Mouse (Mus musculus) embryonic facial prominence, embryonic 10.5 days (tissue): Measurements from ENCODE around the gene Fam234b. TPM values are rescaled to one million over a fixed set of nuclear protein-coding genes. Genes with fewer than 3 reads are reported as not detected.

ENCODE experiments used
- DNase-seq: peaks from one replicate; pipeline ENCODE4 v3.0.0-alpha.2; 2017; ENCODE audit warnings: low spot score
- H3K27ac ChIP-seq: fragments of 300-500 bp; sonication (generic); replicated peaks from 2 replicates; pipeline ENCODE4 v1.5.1; 2016; ENCODE audit warnings: mild to moderate bottlenecking
- H3K27me3 ChIP-seq: fragments of 300-500 bp; sonication (generic); replicated peaks from 2 replicates; pipeline ENCODE4 v1.6.1; 2016; ENCODE audit warnings: low read depth, mild to moderate bottlenecking; ENCODE audit not compliant: poor library complexity, severe bottlenecking
- H3K36me3 ChIP-seq: fragments of 300-500 bp; sonication (generic); replicated peaks from 2 replicates; pipeline ENCODE4 v1.6.1; 2016; ENCODE audit warnings: mild to moderate bottlenecking, moderate library complexity
- H3K4me1 ChIP-seq: fragments of 300-500 bp; sonication (generic); 2 replicates; pipeline ENCODE4 v1.6.1; 2016
- H3K4me3 ChIP-seq: fragments of 300-500 bp; sonication (generic); 2 replicates; pipeline ENCODE4 v1.5.1; 2016; ENCODE audit warnings: mild to moderate bottlenecking, moderate library complexity
- H3K9me3 ChIP-seq: fragments of 300-500 bp; sonication (generic); 2 replicates; pipeline ENCODE4 v1.6.1; 2016; ENCODE audit warnings: mild to moderate bottlenecking
- WGBS: fragments of 180-500 bp; shearing (Covaris S2); methylation state at CpG from one replicate; pipeline ENCODE4 v1.1.7; 2016; 5-methylcytosine and 5-hydroxymethylcytosine counted together
- polyA plus RNA-seq: library from polyadenylated mRNA; unstranded; fragments of >200 nt; fragmentation: Nextera tagmentation; extraction: Ambion mirVana; gene quantifications from 2 replicates; pipeline ENCODE4 v1.2.1, GENCODE M21; 2016

The Fam234b gene
- polyA plus RNA-seq, 1 experiment from 2014 or later = 18.4 TPM

GRCm38 (mm10) chr6:135261124-135261523 lies 63.3 kb downstream of the Fam234b start:
- Histone ChIP-seq H3K36me3 (no peaks in the 10 kb centered on the region), H3K4me3 (no peak overlapping the region), H3K9me3 (peaks cover 5% of the 10 kb centered on the region; the same call in 1 of the 2 replicates), H3K27me3 (no peaks in the 10 kb centered on the region), H3K4me1 (no peaks in the 10 kb centered on the region), H3K27ac (no peak overlapping the region)
- WGBS = 92% methylated on average over 9 of the region's 9 CpGs
- DNase-seq = no peak

GRCm38 (mm10) chr6:135262565-135262964 lies 64.8 kb downstream of the Fam234b start:
- Histone ChIP-seq H3K4me1 (no peaks in the 10 kb centered on the region), H3K4me3 (no peak overlapping the region), H3K27me3 (no peaks in the 10 kb centered on the region), H3K27ac (no peak overlapping the region), H3K36me3 (no peaks in the 10 kb centered on the region), H3K9me3 (peaks cover 5% of the 10 kb centered on the region; the same call in 1 of the 2 replicates)
- 73% methylated on average over 2 of the region's 2 CpGs for WGBS
- DNase-seq = no peak

- no peaks in the 10 kb centered on the region for H3K27me3 ChIP-seq
- no peak overlapping the region for H3K27ac ChIP-seq
- H3K4me1 ChIP-seq = peaks cover 8% of the 10 kb centered on the region; the same call in 1 of the 2 replicates
- no peak overlapping the region for H3K4me3 ChIP-seq
- WGBS = 94% methylated on average over 6 of the region's 6 CpGs
- no peak for DNase-seq
- peaks cover 5% of the 10 kb centered on the region; the same call in 1 of the 2 replicates for H3K9me3 ChIP-seq
- no peaks in the 10 kb centered on the region for H3K36me3 ChIP-seq
Measured at GRCm38 (mm10) chr6:135264136-135264535, 66.4 kb downstream of the Fam234b start.

- no peaks in the 10 kb centered on the region for H3K36me3 ChIP-seq
- H3K4me1 ChIP-seq = peaks cover 20% of the 10 kb centered on the region
- no peak overlapping the region for H3K27ac ChIP-seq
- H3K27me3 ChIP-seq = no peaks in the 10 kb centered on the region
- WGBS = 94% methylated on average over 1 of the region's 1 CpGs
- no peak overlapping the region for H3K4me3 ChIP-seq
- peaks cover 5% of the 10 kb centered on the region; the same call in 1 of the 2 replicates for H3K9me3 ChIP-seq
- DNase-seq = no peak
Measured at GRCm38 (mm10) chr6:135266056-135266455, 68.3 kb downstream of the Fam234b start.

GRCm38 (mm10) chr6:135267221-135267620 lies 69.4 kb downstream of the Fam234b start:
- DNase-seq = no peak
- Histone ChIP-seq H3K27ac (no peak overlapping the region), H3K9me3 (peaks cover 5% of the 10 kb centered on the region; the same call in 1 of the 2 replicates), H3K27me3 (no peaks in the 10 kb centered on the region), H3K4me3 (no peak overlapping the region), H3K36me3 (no peaks in the 10 kb centered on the region), H3K4me1 (peaks cover 30% of the 10 kb centered on the region)
- WGBS = 80% methylated on average over 3 of the region's 3 CpGs

- H3K27me3 ChIP-seq = no peaks in the 10 kb centered on the region
- H3K9me3 ChIP-seq = peaks cover 5% of the 10 kb centered on the region; the same call in 1 of the 2 replicates
- DNase-seq = no peak
- H3K4me3 ChIP-seq = no peak overlapping the region
- no peak overlapping the region for H3K27ac ChIP-seq
- peaks cover 30% of the 10 kb centered on the region for H3K4me1 ChIP-seq
- no peaks in the 10 kb centered on the region for H3K36me3 ChIP-seq
Measured at GRCm38 (mm10) chr6:135268392-135268791, 70.6 kb downstream of the Fam234b start.

GRCm38 (mm10) chr6:135269626-135270025 lies 71.8 kb downstream of the Fam234b start:
- no peak for DNase-seq
- Histone ChIP-seq H3K9me3 (no peaks in the 10 kb centered on the region), H3K4me1 (peaks cover 30% of the 10 kb centered on the region), H3K36me3 (no peaks in the 10 kb centered on the region), H3K27ac (no peak overlapping the region), H3K4me3 (no peak overlapping the region), H3K27me3 (no peaks in the 10 kb centered on the region)
- 39% methylated on average over 6 of the region's 6 CpGs for WGBS

- Histone ChIP-seq H3K4me1 (peaks cover 37% of the 10 kb centered on the region), H3K27ac (no peak overlapping the region), H3K27me3 (no peaks in the 10 kb centered on the region), H3K9me3 (no peaks in the 10 kb centered on the region), H3K4me3 (no peak overlapping the region), H3K36me3 (no peaks in the 10 kb centered on the region)
- no peak for DNase-seq
- WGBS = 80% methylated on average over 2 of the region's 2 CpGs
Measured at GRCm38 (mm10) chr6:135271761-135272160, 74.0 kb downstream of the Fam234b start.

GRCm38 (mm10) chr6:135273066-135273465 lies 75.3 kb downstream of the Fam234b start:
- 90% methylated on average over 6 of the region's 6 CpGs for WGBS
- H3K36me3 ChIP-seq = no peaks in the 10 kb centered on the region

GRCm38 (mm10) chr6:135275231-135275630 lies 77.5 kb downstream of the Fam234b start:
- DNase-seq = no peak
- H3K27me3 ChIP-seq = no peaks in the 10 kb centered on the region
- H3K27ac ChIP-seq = no peak overlapping the region
- H3K4me3 ChIP-seq = no peak overlapping the region
- WGBS = 75% methylated on average over 4 of the region's 4 CpGs
- H3K9me3 ChIP-seq = no peaks in the 10 kb centered on the region
- peaks cover 24% of the 10 kb centered on the region for H3K4me1 ChIP-seq
- no peaks in the 10 kb centered on the region for H3K36me3 ChIP-seq

More at GRCm38 (mm10) chr6:135273066-135273465, 75.3 kb downstream of the Fam234b start:
- Histone ChIP-seq H3K4me1 (peaks cover 37% of the 10 kb centered on the region), H3K9me3 (no peaks in the 10 kb centered on the region), H3K4me3 (no peak overlapping the region), H3K27me3 (no peaks in the 10 kb centered on the region), H3K27ac (no peak overlapping the region)
- no peak for DNase-seq

- no peaks in the 10 kb centered on the region for H3K9me3 ChIP-seq
- WGBS = 76% methylated on average over 6 of the region's 6 CpGs
- DNase-seq = no peak
- no peaks in the 10 kb centered on the region for H3K27me3 ChIP-seq
- no peak overlapping the region for H3K27ac ChIP-seq
- peaks cover 13% of the 10 kb centered on the region; the same call in 1 of the 2 replicates for H3K4me1 ChIP-seq
- no peaks in the 10 kb centered on the region for H3K36me3 ChIP-seq
- H3K4me3 ChIP-seq = no peak overlapping the region
Measured at GRCm38 (mm10) chr6:135276474-135277295, 78.9 kb downstream of the Fam234b start.

- WGBS = 87% methylated on average over 6 of the region's 6 CpGs
- H3K9me3 ChIP-seq = no peaks in the 10 kb centered on the region
- no peaks in the 10 kb centered on the region for H3K27me3 ChIP-seq
- 0 out of 2 replicates have a peak, but pooled peaks cover 10% of the 10 kb centered on the region for H3K4me1 ChIP-seq
- no peak for DNase-seq
- no peak overlapping the region for H3K4me3 ChIP-seq
- no peaks in the 10 kb centered on the region for H3K36me3 ChIP-seq
- no peak overlapping the region for H3K27ac ChIP-seq
Measured at GRCm38 (mm10) chr6:135278302-135278701, 80.5 kb downstream of the Fam234b start.

- Histone ChIP-seq H3K36me3 (no peaks in the 10 kb centered on the region), H3K4me3 (no peak overlapping the region), H3K27ac (no peak overlapping the region), H3K27me3 (no peaks in the 10 kb centered on the region), H3K9me3 (no peaks in the 10 kb centered on the region), H3K4me1 (0 out of 2 replicates have a peak, but pooled peaks cover 10% of the 10 kb centered on the region)
- 75% methylated on average over 5 of the region's 5 CpGs for WGBS
- DNase-seq = no peak
Measured at GRCm38 (mm10) chr6:135279286-135279685, 81.5 kb downstream of the Fam234b start.
